Mouse (Mus musculus) intestine, embryonic 14.5 days (tissue): ENCODE results near the gene Klf13. TPM values are rescaled to one million over a fixed set of nuclear protein-coding genes. Genes with fewer than 3 reads are reported as not detected.

ENCODE experiments used
- ATAC-seq: fragments of 200-750 bp; cut with Nextera tagmentation; replicated peaks from 2 replicates; pipeline ENCODE4 v1.8.0; 2017; ENCODE audit warnings: low read depth, moderate number of reproducible peaks, moderate TSS enrichment, moderate library complexity; ENCODE audit not compliant: low FRiP score, low TSS enrichment
- DNase-seq: peaks from one replicate; pipeline ENCODE4 v3.0.0-alpha.2; 2018; ENCODE audit warnings: low spot score
- H3K27ac ChIP-seq: fragments of 300-500 bp; sonication (generic); 2 replicates; pipeline ENCODE4 v1.5.1; 2014; ENCODE audit warnings: low read depth, mild to moderate bottlenecking, control low read depth
- H3K27me3 ChIP-seq: fragments of 300-500 bp; sonication (generic); replicated peaks from 2 replicates; pipeline ENCODE4 v1.6.1; 2014; ENCODE audit warnings: low read length, control low read depth; ENCODE audit not compliant: control insufficient read depth, insufficient read depth
- H3K36me3 ChIP-seq: fragments of 300-500 bp; sonication (generic); 2 replicates; pipeline ENCODE4 v1.6.1; 2014; ENCODE audit warnings: low read length, control low read depth; ENCODE audit not compliant: control insufficient read depth, insufficient read depth
- H3K4me1 ChIP-seq: fragments of 300-500 bp; sonication (generic); replicated peaks from 2 replicates; pipeline ENCODE4 v1.6.1; 2014; ENCODE audit warnings: low read length, control low read depth, mixed read lengths; ENCODE audit not compliant: control insufficient read depth, insufficient read depth
- H3K4me2 ChIP-seq: fragments of 300-500 bp; sonication (generic); 2 replicates; pipeline ENCODE4 v1.6.1; 2014; ENCODE audit warnings: low read length
- H3K4me3 ChIP-seq: fragments of 300-500 bp; sonication (generic); 2 replicates; pipeline ENCODE4 v1.5.1; 2014; ENCODE audit warnings: low read depth, low read length, control low read depth, mixed read lengths
- H3K9ac ChIP-seq: fragments of 300-500 bp; sonication (generic); 2 replicates; pipeline ENCODE4 v1.6.1; 2014; ENCODE audit warnings: mild to moderate bottlenecking, low read length
- H3K9me3 ChIP-seq: fragments of 300-500 bp; sonication (generic); 2 replicates; pipeline ENCODE4 v1.6.1; 2016; ENCODE audit warnings: low read length, control low read depth; ENCODE audit not compliant: control insufficient read depth
- WGBS: fragments of 180-500 bp; shearing (Covaris S2); extraction: QIAGEN DNeasy Blood & Tissue Kit; methylation state at CpG from one replicate; pipeline ENCODE4 v1.1.7; 2014; 5-methylcytosine and 5-hydroxymethylcytosine counted together
- polyA plus RNA-seq: library from polyadenylated mRNA; unstranded; fragments of >200 nt; fragmentation: Nextera tagmentation; extraction: Ambion mirVana; gene quantifications from 2 replicates; pipeline ENCODE4 v1.2.1, GENCODE M21; 2014

Klf13 gene
- polyA plus RNA-seq, 1 experiment from 2014 or later = 32.1 TPM

- Histone ChIP-seq H3K4me3 (no peak overlapping the region), H3K9ac (no peak overlapping the region), H3K27ac (no peak overlapping the region), H3K9me3 (no peaks in the 10 kb centered on the region), H3K36me3 (no peaks in the 10 kb centered on the region), H3K4me2 (no peak overlapping the region), H3K27me3 (no peaks in the 10 kb centered on the region), H3K4me1 (no peaks in the 10 kb centered on the region)
- WGBS = 77% methylated on average over 2 of the region's 2 CpGs
- ATAC-seq (no peak), DNase-seq (no peak)
Observed at GRCm38 (mm10) chr7:63955440-63955839, 16.7 kb upstream of the Klf13 start.

GRCm38 (mm10) chr7:63952077-63952898 is 13.6 kb upstream of the Klf13 start:
- no peak for ATAC-seq
- Histone ChIP-seq H3K9ac (no peak overlapping the region), H3K4me3 (no peak overlapping the region), H3K4me1 (no peaks in the 10 kb centered on the region), H3K36me3 (no peaks in the 10 kb centered on the region), H3K4me2 (no peak overlapping the region), H3K9me3 (no peaks in the 10 kb centered on the region), H3K27ac (no peak overlapping the region), H3K27me3 (no peaks in the 10 kb centered on the region)
- 72% methylated on average over 7 of the region's 7 CpGs for WGBS
- DNase-seq = no peak

- H3K4me3 ChIP-seq = no peak overlapping the region
- H3K4me2 ChIP-seq = no peak overlapping the region
- H3K27ac ChIP-seq = no peak overlapping the region
- no peaks in the 10 kb centered on the region for H3K36me3 ChIP-seq
- H3K4me1 ChIP-seq = no peaks in the 10 kb centered on the region
- ATAC-seq (no peak), DNase-seq (no peak)
- H3K9me3 ChIP-seq = no peaks in the 10 kb centered on the region
- H3K27me3 ChIP-seq = no peaks in the 10 kb centered on the region
- H3K9ac ChIP-seq = no peak overlapping the region
- 87% methylated on average over 10 of the region's 10 CpGs for WGBS
Observed at GRCm38 (mm10) chr7:63950931-63951607, 12.4 kb upstream of the Klf13 start.

- 37% methylated on average over 3 of the region's 3 CpGs for WGBS
- Histone ChIP-seq H3K9ac (no peak overlapping the region), H3K4me2 (no peak overlapping the region), H3K27me3 (no peaks in the 10 kb centered on the region), H3K4me3 (no peak overlapping the region), H3K9me3 (no peaks in the 10 kb centered on the region), H3K36me3 (no peaks in the 10 kb centered on the region), H3K27ac (no peak overlapping the region), H3K4me1 (no peaks in the 10 kb centered on the region)
- ATAC-seq (no peak), DNase-seq (no peak)
Observed at GRCm38 (mm10) chr7:63949176-63949575, 10.5 kb upstream of the Klf13 start.

- H3K9me3 ChIP-seq = no peaks in the 10 kb centered on the region
- ATAC-seq (no peak), DNase-seq (no peak)
- H3K36me3 ChIP-seq = no peaks in the 10 kb centered on the region
- H3K9ac ChIP-seq = no peak overlapping the region
- 59% methylated on average over 11 of the region's 11 CpGs for WGBS
- H3K27me3 ChIP-seq = no peaks in the 10 kb centered on the region
- no peak overlapping the region for H3K4me3 ChIP-seq
- H3K4me1 ChIP-seq = no peaks in the 10 kb centered on the region
- H3K27ac ChIP-seq = no peak overlapping the region
- H3K4me2 ChIP-seq = no peak overlapping the region
Observed at GRCm38 (mm10) chr7:63947514-63948487, 9.1 kb upstream of the Klf13 start.

GRCm38 (mm10) chr7:63943946-63944345 is 5.2 kb upstream of the Klf13 start:
- ATAC-seq = no peak
- Histone ChIP-seq H3K27ac (no peak overlapping the region), H3K4me2 (no peak overlapping the region), H3K36me3 (no peaks in the 10 kb centered on the region), H3K27me3 (no peaks in the 10 kb centered on the region), H3K4me3 (no peak overlapping the region), H3K4me1 (0 out of 2 replicates have a peak, but pooled peaks cover 4% of the 10 kb centered on the region), H3K9ac (no peak overlapping the region), H3K9me3 (no peaks in the 10 kb centered on the region)
- 32% methylated on average over 2 of the region's 2 CpGs for WGBS
- no peak for DNase-seq

GRCm38 (mm10) chr7:63941501-63941900 is 2.8 kb upstream of the Klf13 start:
- Histone ChIP-seq H3K4me1 (0 out of 2 replicates have a peak, but pooled peaks cover 4% of the 10 kb centered on the region), H3K4me3 (no peak overlapping the region), H3K36me3 (no peaks in the 10 kb centered on the region), H3K27ac (no peak overlapping the region), H3K4me2 (no peak overlapping the region), H3K9ac (no peak overlapping the region), H3K27me3 (no peaks in the 10 kb centered on the region), H3K9me3 (no peaks in the 10 kb centered on the region)
- DNase-seq = no peak
- no peak for ATAC-seq
- WGBS = 84% methylated on average over 4 of the region's 4 CpGs

GRCm38 (mm10) chr7:63941050-63941449 is 2.3 kb upstream of the Klf13 start:
- Histone ChIP-seq H3K36me3 (no peaks in the 10 kb centered on the region), H3K27me3 (no peaks in the 10 kb centered on the region), H3K4me1 (0 out of 2 replicates have a peak, but pooled peaks cover 4% of the 10 kb centered on the region), H3K27ac (no peak overlapping the region), H3K9ac (no peak overlapping the region), H3K9me3 (no peaks in the 10 kb centered on the region), H3K4me3 (no peak overlapping the region), H3K4me2 (no peak overlapping the region)
- DNase-seq = no peak
- ATAC-seq = no peak
- WGBS = 90% methylated on average over 3 of the region's 3 CpGs
